Mouse (Mus musculus) thymus, adult 2 months (tissue): ENCODE data around the gene Cdsn.

Experiments used
- CTCF ChIP-seq: fragments of 200-500 bp; IDR thresholded peaks from 2 replicates; pipeline ENCODE4 v1.5.1; 2012; ENCODE audit warnings: mild to moderate bottlenecking, control low read depth, low read length, moderate library complexity, borderline replicate concordance; ENCODE audit not compliant: control insufficient read depth, poor library complexity, insufficient read depth; ENCODE audit errors: extremely low read depth
- POLR2A ChIP-seq: fragments of 200-500 bp; IDR thresholded peaks from 2 replicates; pipeline ENCODE4 v1.6.1; 2012; ENCODE audit warnings: mild to moderate bottlenecking, low read length, control low read depth, moderate library complexity; ENCODE audit not compliant: control insufficient read depth, poor library complexity, insufficient read depth; ENCODE audit errors: extremely low read depth

DNA sequence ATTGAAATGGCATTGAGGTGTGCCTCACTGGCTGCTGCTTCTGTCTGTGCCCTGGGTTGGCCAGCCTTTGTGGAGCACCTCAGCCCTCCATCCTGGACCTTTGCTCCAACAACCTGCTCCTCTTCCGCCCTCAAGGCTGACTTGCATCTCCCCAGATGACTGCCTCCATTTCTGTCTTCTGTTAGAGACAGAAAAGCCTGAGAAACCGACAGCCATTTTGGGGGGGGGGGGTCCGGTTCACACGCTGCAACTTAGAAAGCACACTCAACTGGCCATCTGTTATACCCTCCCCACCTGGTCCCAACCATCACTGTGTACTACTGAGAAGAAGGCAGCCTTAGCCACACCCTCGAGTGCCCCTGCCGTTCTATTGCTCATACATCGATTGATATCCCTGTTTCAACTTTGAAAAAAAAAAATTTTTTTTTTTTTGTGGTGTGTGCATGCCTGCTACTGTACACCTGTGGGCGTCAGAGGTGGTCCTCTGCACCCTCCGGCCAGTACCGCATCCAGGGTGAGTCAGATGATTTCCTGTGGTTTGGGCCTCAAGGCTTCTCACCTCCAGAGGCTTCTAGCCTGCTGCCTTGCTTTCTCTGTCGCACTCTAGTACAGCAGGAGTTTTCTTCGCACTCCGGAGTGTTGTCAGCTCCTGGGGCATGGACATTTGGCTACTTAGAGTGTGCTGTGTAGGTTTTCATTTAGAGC lies 44.2 kb upstream of the Cdsn start:
- TF ChIP-seq POLR2A (no peak), CTCF (no peak)
